Mouse (Mus musculus): ENCODE results near the gene Psma5. TPM values are rescaled to one million over a fixed set of nuclear protein-coding genes. Genes with fewer than 3 reads are reported as not detected.
A peak's percentile ranks its signal among the peaks of the same experiment; 100 is the strongest.

The Psma5 gene
- total RNA-seq, 2 experiments from 2014 or later = 67.2 to 69.9 TPM

GRCm38 (mm10) chr3:108303683-108304082 lies 47.0 kb downstream of the Psma5 start:
- no peak for DNase-seq (ENCODE audit: low spot score in 2 of 2)

GRCm38 (mm10) chr3:108304747-108305146 lies 48.0 kb downstream of the Psma5 start:
- DNase-seq (ENCODE audit: low spot score in 2 of 2) = no peak

DNA sequence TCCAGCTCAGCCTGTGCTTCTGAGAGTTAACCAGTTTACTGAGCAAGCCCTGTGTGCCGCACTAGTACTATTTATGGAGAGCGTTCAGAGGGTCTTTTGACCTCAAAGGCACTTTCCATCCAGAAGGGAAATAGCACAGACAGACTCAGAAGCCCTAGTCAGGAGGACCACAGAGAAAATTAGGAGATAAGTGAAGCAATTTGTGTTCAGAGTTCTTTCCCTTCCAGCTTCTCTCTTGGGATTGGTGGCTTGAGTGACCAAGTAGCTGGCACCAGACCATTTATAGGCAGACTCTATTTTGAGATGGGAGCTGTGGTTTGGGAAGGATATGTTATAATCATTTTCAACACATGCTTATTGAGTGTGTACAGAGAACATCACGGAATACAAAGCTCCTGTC lies 49.7 kb downstream of the Psma5 start:
- no peak for DNase-seq (ENCODE audit: low spot score in 2 of 2)

GRCm38 (mm10) chr3:108307485-108307884 lies 50.8 kb downstream of the Psma5 start:
- DNase-seq (ENCODE audit: low spot score in 2 of 2) = peak in 1 of 2 experiments; percentile 49

GRCm38 (mm10) chr3:108310921-108311341 lies 54.2 kb downstream of the Psma5 start:
- DNase-seq (ENCODE audit: low spot score in 2 of 2) = no peak

GRCm38 (mm10) chr3:108311688-108312087 lies 55.0 kb downstream of the Psma5 start:
- DNase-seq (ENCODE audit: low spot score in 2 of 2) = no peak

- DNase-seq (ENCODE audit: low spot score in 2 of 2) = no peak
Measured at GRCm38 (mm10) chr3:108312414-108312813, 55.7 kb downstream of the Psma5 start.

DNA sequence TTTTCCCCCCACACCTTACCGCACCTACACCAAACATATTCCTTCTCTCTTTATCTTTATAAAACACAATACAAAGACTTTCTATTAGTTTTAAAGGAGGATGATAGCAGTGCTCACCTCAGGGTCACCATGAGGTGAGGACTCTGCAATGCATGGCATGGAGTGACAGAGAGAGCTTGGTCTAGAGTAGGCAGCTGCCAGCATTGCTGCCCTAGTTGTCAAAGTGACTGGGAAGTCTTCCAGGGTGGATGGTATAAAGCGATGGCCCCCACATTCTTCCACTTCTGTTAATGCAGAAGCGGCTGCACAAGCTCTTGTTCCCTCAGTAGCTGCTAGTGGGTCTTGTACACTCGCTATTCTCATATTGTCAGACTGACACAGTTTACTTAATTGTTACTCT lies 56.4 kb downstream of the Psma5 start:
- no peak for DNase-seq (ENCODE audit: low spot score in 2 of 2)

GRCm38 (mm10) chr3:108314038-108314675 lies 57.4 kb downstream of the Psma5 start:
- DNase-seq (ENCODE audit: low spot score in 2 of 2) = no peak

DNA sequence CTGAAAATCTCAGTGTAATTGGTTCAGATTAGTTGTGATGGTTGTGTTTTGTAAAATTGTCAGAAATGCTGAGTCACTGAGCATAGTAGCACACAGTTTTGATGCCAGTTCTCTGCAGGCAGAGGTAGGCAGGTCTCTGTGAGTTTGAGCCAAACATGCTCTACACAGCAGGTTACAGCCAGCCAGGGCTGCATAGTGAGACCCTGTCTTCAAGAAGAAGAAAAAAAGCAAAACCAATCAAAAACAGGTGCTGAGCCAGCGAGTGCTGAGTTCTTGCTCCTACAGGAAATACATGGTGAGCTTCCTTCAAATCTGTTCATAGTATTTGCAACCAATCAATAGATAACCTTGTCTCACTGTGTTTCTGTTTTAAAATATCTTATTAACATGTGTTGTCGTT lies 61.8 kb downstream of the Psma5 start:
- no peak for DNase-seq (ENCODE audit: low spot score in 2 of 2)

DNA sequence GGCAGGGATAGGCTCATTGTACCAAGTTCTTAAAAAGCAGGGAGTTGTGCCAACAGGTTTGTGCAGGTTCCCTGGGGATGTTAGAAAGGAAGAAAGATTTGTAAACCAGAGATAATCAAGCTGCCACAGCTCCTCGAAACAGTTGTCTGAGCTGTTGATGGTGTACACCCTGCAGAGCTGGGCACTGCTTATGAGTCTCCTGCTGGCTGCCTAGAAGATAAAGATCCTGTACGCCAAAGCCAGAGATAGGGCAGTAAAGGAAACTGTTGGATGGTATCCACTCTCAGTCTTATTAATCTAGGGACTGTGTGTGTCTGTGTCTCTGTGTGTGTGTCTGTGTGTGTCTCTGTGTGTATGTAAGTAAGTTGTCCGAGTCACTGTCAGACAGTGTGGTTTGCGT lies 64.9 kb downstream of the Psma5 start:
- DNase-seq (ENCODE audit: low spot score in 2 of 2) = no peak

DNA sequence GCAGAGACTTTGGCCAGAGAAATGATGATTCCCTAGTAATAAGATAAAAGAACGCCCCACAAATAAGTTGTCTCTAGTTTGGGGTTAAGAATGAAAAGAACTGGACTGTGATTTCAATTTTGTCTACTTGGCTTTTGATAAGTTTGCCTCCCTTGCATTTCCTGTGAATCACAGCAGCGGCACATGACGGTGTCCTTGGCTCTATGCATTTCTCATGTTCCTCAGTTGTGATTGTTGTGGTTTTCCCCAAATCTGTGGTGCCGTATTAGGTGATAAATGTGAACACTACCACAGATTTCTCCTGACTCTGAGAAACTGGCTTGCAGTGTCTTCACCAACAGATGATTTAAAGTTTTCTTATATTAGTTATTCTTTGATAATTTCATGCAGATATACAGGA lies 65.4 kb downstream of the Psma5 start:
- DNase-seq (ENCODE audit: low spot score in 2 of 2) = no peak

GRCm38 (mm10) chr3:108322962-108323361 lies 66.2 kb downstream of the Psma5 start:
- no peak for DNase-seq (ENCODE audit: low spot score in 2 of 2)

- no peak for DNase-seq (ENCODE audit: low spot score in 2 of 2)
Measured at GRCm38 (mm10) chr3:108324837-108325236, 68.1 kb downstream of the Psma5 start.

DNA sequence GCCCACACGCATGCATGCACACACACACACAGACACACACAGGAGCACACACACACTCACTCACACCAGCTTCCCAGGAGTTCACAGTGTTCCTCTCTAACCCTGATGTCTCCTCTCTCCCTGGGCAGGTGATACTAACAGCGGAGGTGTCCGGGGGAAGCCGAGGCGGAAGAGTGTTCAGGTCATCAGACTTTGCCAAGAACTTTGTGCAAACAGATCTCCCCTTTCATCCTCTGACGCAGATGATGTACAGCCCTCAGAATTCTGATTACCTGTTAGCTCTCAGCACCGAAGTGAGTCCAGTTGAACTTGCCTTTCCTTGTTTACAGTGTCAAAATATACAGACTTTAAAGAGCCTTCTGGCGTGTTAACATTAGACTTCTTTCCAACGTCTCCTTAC lies 68.8 kb downstream of the Psma5 start:
- no peak for DNase-seq (ENCODE audit: low spot score in 2 of 2)

DNA sequence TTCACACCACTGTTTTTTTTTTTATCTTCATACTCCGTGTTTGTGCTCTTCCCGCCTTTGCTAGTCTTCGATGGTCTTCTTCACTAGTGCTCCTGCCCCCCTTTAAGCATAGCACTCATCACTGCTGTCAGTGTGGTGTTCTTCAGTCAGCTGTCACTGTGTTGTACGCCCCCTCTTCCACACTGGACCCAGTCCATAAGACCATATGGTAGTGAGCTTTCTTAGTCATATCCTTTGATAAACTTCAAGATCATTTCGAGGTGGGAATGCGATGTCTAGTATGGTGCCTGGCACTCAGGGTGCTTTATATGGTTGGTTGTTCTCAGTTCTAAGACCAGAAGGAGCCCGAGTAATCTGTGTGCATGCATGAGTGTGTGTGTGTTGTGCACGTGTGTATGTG lies 70.5 kb downstream of the Psma5 start:
- DNase-seq (ENCODE audit: low spot score in 2 of 2) = peak; percentile 61 to 77

DNA sequence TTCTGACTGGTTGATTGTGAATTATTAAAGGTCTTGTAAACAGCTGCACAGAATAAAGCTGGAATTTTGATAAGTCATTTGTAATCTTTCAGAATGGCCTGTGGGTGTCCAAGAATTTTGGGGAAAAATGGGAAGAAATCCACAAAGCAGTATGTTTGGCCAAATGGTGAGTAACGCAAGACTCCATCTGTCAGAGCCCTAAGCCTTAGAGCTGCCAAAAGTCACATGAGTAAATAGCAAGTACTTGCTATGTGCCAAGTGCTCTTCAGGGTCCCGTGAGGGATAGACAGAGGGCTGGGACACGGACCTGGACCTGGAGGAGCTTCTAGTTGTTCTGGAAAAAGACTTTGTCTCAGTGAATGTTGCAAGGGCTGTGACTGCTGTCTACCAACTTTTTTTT lies 71.2 kb downstream of the Psma5 start:
- peak in 1 of 2 experiments; percentile 46 for DNase-seq (ENCODE audit: low spot score in 2 of 2)

DNA sequence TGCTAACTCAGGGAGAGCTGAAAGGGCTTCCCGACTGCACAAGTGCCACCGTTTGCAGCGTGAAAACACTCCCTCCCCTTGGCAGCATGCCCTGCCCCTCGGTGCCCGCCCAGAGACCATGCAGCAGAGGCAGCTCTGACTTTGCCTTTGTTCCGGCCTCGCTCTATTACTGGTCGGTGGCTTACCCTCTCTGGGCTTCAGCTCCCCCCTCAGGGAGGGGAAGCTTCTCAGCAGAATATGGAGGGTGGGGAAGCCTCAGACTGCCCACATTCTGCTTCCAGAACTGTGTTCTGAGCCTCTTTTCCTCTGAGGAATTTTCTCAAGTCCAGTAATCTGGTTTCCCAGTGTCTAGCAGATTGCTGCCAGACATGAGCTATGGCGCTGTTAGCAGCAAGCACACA lies 71.7 kb downstream of the Psma5 start:
- peak in 1 of 2 experiments; percentile 67 for DNase-seq (ENCODE audit: low spot score in 2 of 2)

Other genes with a start within 250 kb of the Psma5 start
- gene Gstm1, start 239.0 kb upstream of the Psma5 start, total RNA-seq (2021) = 100 to 1,000 TPM; 379 to 410 TPM
- gene Gstm4, start 212.0 kb upstream of the Psma5 start, total RNA-seq (2021) = 10 to 100 TPM; 12.3 to 13.2 TPM
- 10 to 100 TPM; 68.7 to 73.6 TPM for gene Ampd2, start 170.3 kb upstream of the Psma5 start, total RNA-seq (2021)
- gene Gnat2, start 164.1 kb upstream of the Psma5 start, total RNA-seq (2021) = not detected
- 10 to 100 TPM; 28.2 to 28.7 TPM for gene Gnai3, start 110.8 kb upstream of the Psma5 start, total RNA-seq (2021)
- gene Gpr61, start 102.0 kb upstream of the Psma5 start, total RNA-seq (2021) = 10 to 100 TPM; 14.8 to 15.1 TPM
- gene Amigo1, start 70.6 kb upstream of the Psma5 start, total RNA-seq (2021) = 10 to 100 TPM; 71.6 to 76.8 TPM
- gene Cyb561d1, start 55.7 kb upstream of the Psma5 start, total RNA-seq (2021) = 10 to 100 TPM; 17.4 TPM
- 10 to 100 TPM; 23.5 to 24.8 TPM for gene Atxn7l2, start 46.0 kb upstream of the Psma5 start, total RNA-seq (2021)
- 1 to 10 TPM; 2.8 to 3.2 TPM for gene Sypl2, start 30.3 kb upstream of the Psma5 start, total RNA-seq (2021)
- gene Sort1, start 27.2 kb downstream of the Psma5 start, total RNA-seq (2021) = 100 to 1,000 TPM; 373 to 382 TPM
- under 1 TPM; 0.86 to 0.99 TPM for gene Mybphl, start 108.0 kb downstream of the Psma5 start, total RNA-seq (2021)
- gene Psrc1, start 126.9 kb downstream of the Psma5 start, total RNA-seq (2021) = 10 to 100 TPM; 23.2 to 25.0 TPM
- gene Celsr2, start 158.6 kb downstream of the Psma5 start, total RNA-seq (2021) = 100 to 1,000 TPM; 172 to 173 TPM
- 100 to 1,000 TPM; 205 to 221 TPM for gene Sars, start 188.3 kb downstream of the Psma5 start, total RNA-seq (2021)

Data from layer of hippocampus, adult 18-20 months (tissue).